Mouse (Mus musculus): ENCODE measurements at regions not wholly inside any gene's neighbourhood (a gene's known extent, or its start where the extent isn't known, plus 50 kb on each side); places are given as distances from the start of the nearest gene placed in this dataset.
"Not testable (repeated sequence)": the region's sequence is repeated elsewhere in the genome, so short reads cannot be mapped to it uniquely, and the experiment has no call there.

GRCm38 (mm10) chr13:69118743-69119142, 119.4 kb upstream of the Adcy2 start:
- H3K27me3 ChIP-seq (replicated peaks); H3K4me2 ChIP-seq (ENCODE audit: insufficient read depth, low read depth, poor library complexity, severe bottlenecking); DNase-seq (ENCODE audit: extremely low read depth); dilution Hi-C loops (cut with MboI; ENCODE audit: extremely low pct_ligation_motif_present, extremely low pct_unique_long_range_greater_than_20kb, low sequenced_read_pairs); in situ Hi-C loops (cut with MboI; ENCODE audit: low pct_ligation_motif_present, low pct_unique_long_range_greater_than_20kb, low sequenced_read_pairs); H3K79me2 ChIP-seq (replicated peaks; ENCODE audit: control insufficient read depth, extremely low read depth, insufficient read depth, poor library complexity, severe bottlenecking); H3K9ac ChIP-seq (ENCODE audit: insufficient read depth, low read depth); H3K27ac ChIP-seq (ENCODE audit: insufficient read depth, low read depth); H3K4me1 ChIP-seq (ENCODE audit: control insufficient read depth in 1 of 2, insufficient read depth in 2 of 2); H3K4me3 ChIP-seq (replicated peaks in 1 of 3; ENCODE audit: low read depth in 2 of 3, low read length in 2 of 3, poor library complexity in 1 of 3); H3K36me3 ChIP-seq (replicated peaks in 1 of 2; ENCODE audit: control insufficient read depth in 1 of 2, insufficient read depth in 1 of 2, low read length in 1 of 2): not testable (repeated sequence)
- H3K9me3 ChIP-seq (replicated peaks; ENCODE audit: low read length) = peaks cover 48% of the 10 kb centered on the region

GRCm38 (mm10) chr13:69109168-69109567, 109.8 kb upstream of the Adcy2 start:
- Histone ChIP-seq H3K9ac (ENCODE audit: insufficient read depth, low read depth) (no peak overlapping the region), H3K36me3 (replicated peaks in 1 of 2; ENCODE audit: control insufficient read depth in 1 of 2, insufficient read depth in 1 of 2, low read length in 1 of 2) (no peaks in the 10 kb centered on the region), H3K4me2 (ENCODE audit: insufficient read depth, low read depth, poor library complexity, severe bottlenecking) (no peak overlapping the region), H3K4me3 (replicated peaks in 1 of 3; ENCODE audit: low read depth in 2 of 3, low read length in 2 of 3, poor library complexity in 1 of 3) (no peak overlapping the region), H3K27me3 (replicated peaks) (no peaks in the 10 kb centered on the region), H3K4me1 (ENCODE audit: control insufficient read depth in 1 of 2, insufficient read depth in 2 of 2) (no peaks in the 10 kb centered on the region), H3K79me2 (replicated peaks; ENCODE audit: control insufficient read depth, extremely low read depth, insufficient read depth, poor library complexity, severe bottlenecking) (no peaks in the 10 kb centered on the region), H3K27ac (ENCODE audit: insufficient read depth, low read depth) (no peak overlapping the region), H3K9me3 (replicated peaks; ENCODE audit: low read length) (peaks cover 62% of the 10 kb centered on the region)
- dilution Hi-C loops (cut with MboI; ENCODE audit: extremely low pct_ligation_motif_present, extremely low pct_unique_long_range_greater_than_20kb, low sequenced_read_pairs) = no loop called here
- in situ Hi-C loops (cut with MboI; ENCODE audit: low pct_ligation_motif_present, low pct_unique_long_range_greater_than_20kb, low sequenced_read_pairs) = no loop called here
- TF ChIP-seq EP300 (IDR thresholded peaks at IDR 0.05; ENCODE audit: low read length) (no peak), POLR2A (IDR thresholded peaks at IDR 0.05; ENCODE audit: low read depth, low read length) (no peak), MAZ (IDR thresholded peaks at IDR 0.05; ENCODE audit: low read depth, low read length) (no peak), NELFE (IDR thresholded peaks at IDR 0.05; ENCODE audit: low read depth, low read length) (no peak), SMC3 (IDR thresholded peaks at IDR 0.05; ENCODE audit: low read depth, low read length) (no peak), POLR2AphosphoS2 (IDR thresholded peaks at IDR 0.05; ENCODE audit: low read depth, low read length) (no peak)
- no peak for DNase-seq (ENCODE audit: extremely low read depth)

GRCm38 (mm10) chr13:69086613-69087012, 87.3 kb upstream of the Adcy2 start:
- Histone ChIP-seq H3K36me3 (replicated peaks in 1 of 2; ENCODE audit: control insufficient read depth in 1 of 2, insufficient read depth in 1 of 2, low read length in 1 of 2) (no peaks in the 10 kb centered on the region), H3K4me1 (ENCODE audit: control insufficient read depth in 1 of 2, insufficient read depth in 2 of 2) (no peaks in the 10 kb centered on the region), H3K9ac (ENCODE audit: insufficient read depth, low read depth) (no peak overlapping the region), H3K79me2 (replicated peaks; ENCODE audit: control insufficient read depth, extremely low read depth, insufficient read depth, poor library complexity, severe bottlenecking) (no peaks in the 10 kb centered on the region), H3K4me3 (replicated peaks in 1 of 3; ENCODE audit: low read depth in 2 of 3, low read length in 2 of 3, poor library complexity in 1 of 3) (no peak overlapping the region), H3K4me2 (ENCODE audit: insufficient read depth, low read depth, poor library complexity, severe bottlenecking) (no peak overlapping the region), H3K27me3 (replicated peaks) (no peaks in the 10 kb centered on the region), H3K9me3 (replicated peaks; ENCODE audit: low read length) (peaks cover 19% of the 10 kb centered on the region), H3K27ac (ENCODE audit: insufficient read depth, low read depth) (no peak overlapping the region)
- DNase-seq (ENCODE audit: extremely low read depth) = no peak
- dilution Hi-C loops (cut with MboI; ENCODE audit: extremely low pct_ligation_motif_present, extremely low pct_unique_long_range_greater_than_20kb, low sequenced_read_pairs) = no loop called here
- in situ Hi-C loops (cut with MboI; ENCODE audit: low pct_ligation_motif_present, low pct_unique_long_range_greater_than_20kb, low sequenced_read_pairs) = no loop called here
- TF ChIP-seq GABPA (IDR thresholded peaks at IDR 0.05; ENCODE audit: insufficient replicate concordance, low read depth, low read length) (no peak), ZC3H11A (IDR thresholded peaks at IDR 0.05; ENCODE audit: low read depth, low read length) (no peak), MAX (IDR thresholded peaks at IDR 0.05; ENCODE audit: low read length) (no peak), JUN (IDR thresholded peaks at IDR 0.05; ENCODE audit: insufficient read depth, low read depth, low read length) (no peak), MEF2A (IDR thresholded peaks at IDR 0.05; ENCODE audit: borderline replicate concordance, low read depth, low read length) (no peak), RAD21 (IDR thresholded peaks at IDR 0.05; ENCODE audit: low read depth, low read length) (no peak), E2F4 (IDR thresholded peaks at IDR 0.05; ENCODE audit: insufficient replicate concordance, low read depth, low read length) (no peak), MAFK (IDR thresholded peaks at IDR 0.05; ENCODE audit: insufficient replicate concordance, low read length) (no peak), CHD1 (IDR thresholded peaks at IDR 0.05; ENCODE audit: low read depth, low read length) (no peak), ELF1 (IDR thresholded peaks at IDR 0.05; ENCODE audit: low read depth, low read length) (no peak), UBTF (IDR thresholded peaks at IDR 0.05; ENCODE audit: low read depth, low read length) (no peak), TCF12 (IDR thresholded peaks at IDR 0.05; ENCODE audit: low read depth, low read length) (no peak), ETS1 (conservative IDR thresholded peaks at IDR 0.05; ENCODE audit: low read depth, low read length) (no peak)
